Mouse (Mus musculus): Measurements from ENCODE around the gene AC124502.3. TPM values are rescaled to one million over a fixed set of nuclear protein-coding genes. Genes with fewer than 3 reads are reported as not detected.

The AC124502.3 gene
- polyA plus RNA-seq, 1 experiment = not detected

GRCm38 (mm10) chr19:5067867-5068569 is 29.3 kb downstream of the AC124502.3 start, which contains the start of gene Cd248:
Gene Cd248 (plus strand): TSS chr19:5068078.
- TF ChIP-seq GATA1 (IDR thresholded peaks at IDR 0.05; ENCODE audit: borderline replicate concordance, low read length) (no peak), FLI1 (IDR thresholded peaks at IDR 0.05; ENCODE audit: low read length) (no peak)
- Histone ChIP-seq H3K36me3 (replicated peaks; ENCODE audit: low read length) (no peaks in the 10 kb centered on the region), H3K4me1 (peaks cover 54% of the 10 kb centered on the region), H3K4me3 (replicated peaks) (peak within 1 kb of the TSS; percentile 86), H3K9me3 (no peaks in the 10 kb centered on the region), H3K27me3 (replicated peaks) (peaks cover 67% of the 10 kb centered on the region)

GRCm38 (mm10) chr19:5068570-5069234 is 30.0 kb downstream of the AC124502.3 start:
- TF ChIP-seq FLI1 (IDR thresholded peaks at IDR 0.05; ENCODE audit: low read length) (no peak), GATA1 (IDR thresholded peaks at IDR 0.05; ENCODE audit: borderline replicate concordance, low read length) (no peak)
- no peaks in the 10 kb centered on the region for H3K9me3 ChIP-seq
- H3K4me3 ChIP-seq (replicated peaks) = peak overlapping the region; percentile 86
- H3K36me3 ChIP-seq (replicated peaks; ENCODE audit: low read length) = no peaks in the 10 kb centered on the region
- peaks cover 58% of the 10 kb centered on the region for H3K4me1 ChIP-seq
- peaks cover 68% of the 10 kb centered on the region for H3K27me3 ChIP-seq (replicated peaks)

- Histone ChIP-seq H3K9me3 (no peaks in the 10 kb centered on the region), H3K27me3 (replicated peaks) (peaks cover 72% of the 10 kb centered on the region), H3K4me3 (replicated peaks) (no peak overlapping the region), H3K4me1 (peaks cover 59% of the 10 kb centered on the region), H3K36me3 (replicated peaks; ENCODE audit: low read length) (no peaks in the 10 kb centered on the region)
- TF ChIP-seq GATA1 (IDR thresholded peaks at IDR 0.05; ENCODE audit: borderline replicate concordance, low read length) (no peak), FLI1 (IDR thresholded peaks at IDR 0.05; ENCODE audit: low read length) (no peak)
Measured at GRCm38 (mm10) chr19:5069486-5069885, 30.8 kb downstream of the AC124502.3 start.

GRCm38 (mm10) chr19:5069978-5070377 is 31.3 kb downstream of the AC124502.3 start:
- H3K36me3 ChIP-seq (replicated peaks; ENCODE audit: low read length) = no peaks in the 10 kb centered on the region
- no peak overlapping the region for H3K4me3 ChIP-seq (replicated peaks)
- no peaks in the 10 kb centered on the region for H3K9me3 ChIP-seq
- TF ChIP-seq GATA1 (IDR thresholded peaks at IDR 0.05; ENCODE audit: borderline replicate concordance, low read length) (no peak), FLI1 (IDR thresholded peaks at IDR 0.05; ENCODE audit: low read length) (no peak)
- peaks cover 71% of the 10 kb centered on the region for H3K27me3 ChIP-seq (replicated peaks)
- H3K4me1 ChIP-seq = peaks cover 60% of the 10 kb centered on the region

GRCm38 (mm10) chr19:5071077-5071476 is 32.4 kb downstream of the AC124502.3 start:
- no peak overlapping the region for H3K4me3 ChIP-seq (replicated peaks)
- H3K9me3 ChIP-seq = no peaks in the 10 kb centered on the region
- no peaks in the 10 kb centered on the region for H3K36me3 ChIP-seq (replicated peaks; ENCODE audit: low read length)
- TF ChIP-seq FLI1 (IDR thresholded peaks at IDR 0.05; ENCODE audit: low read length) (no peak), GATA1 (IDR thresholded peaks at IDR 0.05; ENCODE audit: borderline replicate concordance, low read length) (no peak)
- H3K4me1 ChIP-seq = peaks cover 53% of the 10 kb centered on the region
- H3K27me3 ChIP-seq (replicated peaks) = peaks cover 67% of the 10 kb centered on the region

- Histone ChIP-seq H3K36me3 (replicated peaks; ENCODE audit: low read length) (no peaks in the 10 kb centered on the region), H3K27me3 (replicated peaks) (peaks cover 73% of the 10 kb centered on the region), H3K4me1 (peaks cover 52% of the 10 kb centered on the region), H3K4me3 (replicated peaks) (peak overlapping the region; percentile 92), H3K9me3 (peaks cover 5% of the 10 kb centered on the region)
- TF ChIP-seq GATA1 (IDR thresholded peaks at IDR 0.05; ENCODE audit: borderline replicate concordance, low read length) (no peak), FLI1 (IDR thresholded peaks at IDR 0.05; ENCODE audit: low read length) (no peak)
Measured at GRCm38 (mm10) chr19:5071545-5072369, 33.1 kb downstream of the AC124502.3 start.

GRCm38 (mm10) chr19:5072389-5073019 is 33.8 kb downstream of the AC124502.3 start:
- TF ChIP-seq FLI1 (IDR thresholded peaks at IDR 0.05; ENCODE audit: low read length) (no peak), GATA1 (IDR thresholded peaks at IDR 0.05; ENCODE audit: borderline replicate concordance, low read length) (no peak)
- Histone ChIP-seq H3K36me3 (replicated peaks; ENCODE audit: low read length) (no peaks in the 10 kb centered on the region), H3K27me3 (replicated peaks) (peaks cover 65% of the 10 kb centered on the region), H3K4me3 (replicated peaks) (peak overlapping the region; percentile 92), H3K9me3 (peaks cover 5% of the 10 kb centered on the region), H3K4me1 (peaks cover 44% of the 10 kb centered on the region)

GRCm38 (mm10) chr19:5073028-5073427 is 34.3 kb downstream of the AC124502.3 start:
- Histone ChIP-seq H3K36me3 (replicated peaks; ENCODE audit: low read length) (no peaks in the 10 kb centered on the region), H3K4me3 (replicated peaks) (peak overlapping the region; percentile 92), H3K9me3 (peaks cover 5% of the 10 kb centered on the region), H3K4me1 (peaks cover 39% of the 10 kb centered on the region), H3K27me3 (replicated peaks) (peaks cover 61% of the 10 kb centered on the region)
- no peak for TF ChIP-seq GATA1 (IDR thresholded peaks at IDR 0.05; ENCODE audit: borderline replicate concordance, low read length)
- no peak for TF ChIP-seq FLI1 (IDR thresholded peaks at IDR 0.05; ENCODE audit: low read length)

GRCm38 (mm10) chr19:5073518-5073917 is 34.8 kb downstream of the AC124502.3 start:
- Histone ChIP-seq H3K4me3 (replicated peaks) (no peak overlapping the region), H3K36me3 (replicated peaks; ENCODE audit: low read length) (no peaks in the 10 kb centered on the region), H3K27me3 (replicated peaks) (peaks cover 60% of the 10 kb centered on the region)

More at GRCm38 (mm10) chr19:5073518-5073917, 34.8 kb downstream of the AC124502.3 start:
- peaks cover 5% of the 10 kb centered on the region for H3K9me3 ChIP-seq
- no peak for TF ChIP-seq GATA1 (IDR thresholded peaks at IDR 0.05; ENCODE audit: borderline replicate concordance, low read length)
- no peak for TF ChIP-seq FLI1 (IDR thresholded peaks at IDR 0.05; ENCODE audit: low read length)
- peaks cover 34% of the 10 kb centered on the region for H3K4me1 ChIP-seq
